Mouse (Mus musculus) thymus, postnatal 4 days (tissue): ENCODE results near the gene Wdr4.

Experiments
- DNase-seq: peaks from one replicate; pipeline ENCODE4 v3.0.0; 2021

Wdr4 gene

GRCm38 (mm10) chr17:31492416-31492815 is 27.4 kb downstream of the Wdr4 start:
- DNase-seq: peak; percentile 81

GRCm38 (mm10) chr17:31491355-31491754 is 28.4 kb downstream of the Wdr4 start:
- no peak for DNase-seq

GRCm38 (mm10) chr17:31487433-31488060 is 32.2 kb downstream of the Wdr4 start:
- no peak for DNase-seq

GRCm38 (mm10) chr17:31486616-31487198 is 33.1 kb downstream of the Wdr4 start:
- no peak for DNase-seq

- DNase-seq: no peak
Measured at GRCm38 (mm10) chr17:31479108-31479844, 40.5 kb downstream of the Wdr4 start.

- no peak for DNase-seq
Measured at GRCm38 (mm10) chr17:31478606-31479005, 41.2 kb downstream of the Wdr4 start.

GRCm38 (mm10) chr17:31474388-31474787 is 45.4 kb downstream of the Wdr4 start:
- no peak for DNase-seq

GRCm38 (mm10) chr17:31470766-31471418 is 48.9 kb downstream of the Wdr4 start:
- no peak for DNase-seq

- no peak for DNase-seq
Measured at GRCm38 (mm10) chr17:31468496-31468895, 51.3 kb downstream of the Wdr4 start.

GRCm38 (mm10) chr17:31466854-31467253 is 52.9 kb downstream of the Wdr4 start:
- DNase-seq: peak; percentile 46

- no peak for DNase-seq
Measured at GRCm38 (mm10) chr17:31462506-31462905, 57.3 kb downstream of the Wdr4 start.

- no peak for DNase-seq
Measured at GRCm38 (mm10) chr17:31460416-31460815, 59.4 kb downstream of the Wdr4 start.

GRCm38 (mm10) chr17:31456723-31457567 is 62.8 kb downstream of the Wdr4 start:
- DNase-seq: peak; percentile 48

GRCm38 (mm10) chr17:31454056-31454455 is 65.7 kb downstream of the Wdr4 start:
- no peak for DNase-seq

- DNase-seq: no peak
Measured at GRCm38 (mm10) chr17:31453476-31453875, 66.3 kb downstream of the Wdr4 start.

GRCm38 (mm10) chr17:31452816-31453215 is 67.0 kb downstream of the Wdr4 start:
- DNase-seq: no peak

- DNase-seq: no peak
Measured at GRCm38 (mm10) chr17:31451179-31451708, 68.5 kb downstream of the Wdr4 start.

GRCm38 (mm10) chr17:31450206-31450605 is 69.6 kb downstream of the Wdr4 start:
- no peak for DNase-seq

GRCm38 (mm10) chr17:31448519-31448918 is 71.3 kb downstream of the Wdr4 start:
- no peak for DNase-seq

GRCm38 (mm10) chr17:31447766-31448165 is 72.0 kb downstream of the Wdr4 start:
- DNase-seq: no peak

- DNase-seq: no peak
Measured at GRCm38 (mm10) chr17:31445061-31445731, 74.6 kb downstream of the Wdr4 start.
